Mouse (Mus musculus): ENCODE results near the gene AU015836. TPM values are rescaled to one million over a fixed set of nuclear protein-coding genes. Genes with fewer than 3 reads are reported as not detected.

Gene AU015836
- not detected in 2 replicates for polyA plus RNA-seq (2012; rRNA removed)

- no peak within 1 kb of the TSS for H3K4me3 ChIP-seq (ENCODE audit: extremely low read depth, insufficient read depth, insufficient read length)
- DNase-seq (ENCODE audit: low read depth in 1 of 2, low spot score in 2 of 2): no peak
- no peaks in the 10 kb centered on the region for H3K36me3 ChIP-seq (ENCODE audit: control insufficient read depth, insufficient read depth, low read length)
- H3K27me3 ChIP-seq (ENCODE audit: control insufficient read depth, insufficient read depth, low read length): no peaks in the 10 kb centered on the region
- H3K27ac ChIP-seq (ENCODE audit: insufficient read depth, low read length): no peak within 1 kb of the TSS
- WGBS: 85% methylated on average over 14 of the region's 14 CpGs
- no peaks in the 10 kb centered on the region for H3K4me1 ChIP-seq (ENCODE audit: control insufficient read depth, insufficient read depth, insufficient read length)
- TF ChIP-seq POLR2A (IDR thresholded peaks at IDR 0.05; ENCODE audit: low read depth, low read length) (no peak), CTCF (IDR thresholded peaks at IDR 0.05; ENCODE audit: extremely low read depth, insufficient read depth, insufficient read length, insufficient replicate concordance) (no peak)
These were observed at the start of gene AU015836 for GRCm38 (mm10) chrX:93968444-93968843. Gene AU015836, plus strand, starts transcription at chrX:93968659.

DNA sequence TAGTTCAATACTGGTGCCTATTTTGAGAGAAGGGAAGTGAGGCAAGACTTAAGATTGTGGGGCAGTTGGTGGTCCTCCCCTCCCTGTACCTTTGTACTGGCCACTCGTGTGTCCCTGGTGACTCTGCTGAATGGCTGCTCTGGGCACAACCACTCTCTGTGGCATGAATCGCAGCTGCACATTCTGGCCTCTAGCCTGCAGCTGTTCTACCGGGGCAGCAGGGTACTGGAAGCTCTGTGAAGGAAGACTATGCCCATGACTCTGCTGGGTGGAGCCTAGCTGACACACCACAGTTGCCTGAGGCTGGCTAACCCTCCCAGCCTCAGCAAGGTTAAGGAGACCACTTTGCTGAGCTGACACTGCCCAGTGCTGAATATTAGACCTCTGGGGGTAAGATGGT lies 49.4 kb upstream of the AU015836 start:
- DNase-seq (ENCODE audit: low read depth in 1 of 2, low spot score in 2 of 2): no peak
- TF ChIP-seq CTCF (IDR thresholded peaks at IDR 0.05; ENCODE audit: extremely low read depth, insufficient read depth, insufficient read length, insufficient replicate concordance): no peak
- 37% methylated on average over 3 of the region's 3 CpGs for WGBS

GRCm38 (mm10) chrX:93928379-93928778 lies 40.1 kb upstream of the AU015836 start:
- H3K36me3 ChIP-seq (ENCODE audit: control insufficient read depth, insufficient read depth, low read length): no peaks in the 10 kb centered on the region
- 81% methylated on average over 3 of the region's 3 CpGs for WGBS
- H3K27ac ChIP-seq (ENCODE audit: insufficient read depth, low read length): no peak overlapping the region
- no peaks in the 10 kb centered on the region for H3K27me3 ChIP-seq (ENCODE audit: control insufficient read depth, insufficient read depth, low read length)
- TF ChIP-seq CTCF (IDR thresholded peaks at IDR 0.05; ENCODE audit: extremely low read depth, insufficient read depth, insufficient read length, insufficient replicate concordance): no peak
- TF ChIP-seq POLR2A (IDR thresholded peaks at IDR 0.05; ENCODE audit: low read depth, low read length): no peak
- no peak overlapping the region for H3K4me3 ChIP-seq (ENCODE audit: extremely low read depth, insufficient read depth, insufficient read length)
- DNase-seq (ENCODE audit: low read depth in 1 of 2, low spot score in 2 of 2): no peak
- no peaks in the 10 kb centered on the region for H3K4me1 ChIP-seq (ENCODE audit: control insufficient read depth, insufficient read depth, insufficient read length)

More for the DNA sequence above, 49.4 kb upstream of the AU015836 start:
- H3K27ac ChIP-seq (ENCODE audit: insufficient read depth, low read length): no peak overlapping the region
- peaks cover 2% of the 10 kb centered on the region; the same call in 1 of the 2 replicates for H3K4me1 ChIP-seq (ENCODE audit: control insufficient read depth, insufficient read depth, insufficient read length)
- H3K4me3 ChIP-seq (ENCODE audit: extremely low read depth, insufficient read depth, insufficient read length): no peak overlapping the region
- H3K36me3 ChIP-seq (ENCODE audit: control insufficient read depth, insufficient read depth, low read length): no peaks in the 10 kb centered on the region
- H3K27me3 ChIP-seq (ENCODE audit: control insufficient read depth, insufficient read depth, low read length): no peaks in the 10 kb centered on the region

- Histone ChIP-seq H3K4me3 (ENCODE audit: extremely low read depth, insufficient read depth, insufficient read length) (no peak overlapping the region), H3K36me3 (ENCODE audit: control insufficient read depth, insufficient read depth, low read length) (no peaks in the 10 kb centered on the region), H3K4me1 (ENCODE audit: control insufficient read depth, insufficient read depth, insufficient read length) (no peaks in the 10 kb centered on the region), H3K27me3 (ENCODE audit: control insufficient read depth, insufficient read depth, low read length) (no peaks in the 10 kb centered on the region), H3K27ac (ENCODE audit: insufficient read depth, low read length) (no peak overlapping the region)
- DNase-seq (ENCODE audit: low read depth in 1 of 2, low spot score in 2 of 2): no peak
- no peak for TF ChIP-seq POLR2A (IDR thresholded peaks at IDR 0.05; ENCODE audit: low read depth, low read length)
- no peak for TF ChIP-seq CTCF (IDR thresholded peaks at IDR 0.05; ENCODE audit: extremely low read depth, insufficient read depth, insufficient read length, insufficient replicate concordance)
- 82% methylated on average over 1 of the region's 1 CpGs for WGBS
These were observed 39.7 kb upstream of the AU015836 start for GRCm38 (mm10) chrX:93928794-93929193.

- Histone ChIP-seq H3K27me3 (ENCODE audit: control insufficient read depth, insufficient read depth, low read length) (no peaks in the 10 kb centered on the region), H3K27ac (ENCODE audit: insufficient read depth, low read length) (no peak overlapping the region), H3K4me1 (ENCODE audit: control insufficient read depth, insufficient read depth, insufficient read length) (no peaks in the 10 kb centered on the region), H3K4me3 (ENCODE audit: extremely low read depth, insufficient read depth, insufficient read length) (no peak overlapping the region), H3K36me3 (ENCODE audit: control insufficient read depth, insufficient read depth, low read length) (no peaks in the 10 kb centered on the region)
- TF ChIP-seq CTCF (IDR thresholded peaks at IDR 0.05; ENCODE audit: extremely low read depth, insufficient read depth, insufficient read length, insufficient replicate concordance) (no peak), POLR2A (IDR thresholded peaks at IDR 0.05; ENCODE audit: low read depth, low read length) (no peak)
- DNase-seq (ENCODE audit: low read depth in 1 of 2, low spot score in 2 of 2): no peak
- 75% methylated on average over 3 of the region's 3 CpGs for WGBS
These were observed 36.8 kb upstream of the AU015836 start for GRCm38 (mm10) chrX:93931694-93932093.

DNA sequence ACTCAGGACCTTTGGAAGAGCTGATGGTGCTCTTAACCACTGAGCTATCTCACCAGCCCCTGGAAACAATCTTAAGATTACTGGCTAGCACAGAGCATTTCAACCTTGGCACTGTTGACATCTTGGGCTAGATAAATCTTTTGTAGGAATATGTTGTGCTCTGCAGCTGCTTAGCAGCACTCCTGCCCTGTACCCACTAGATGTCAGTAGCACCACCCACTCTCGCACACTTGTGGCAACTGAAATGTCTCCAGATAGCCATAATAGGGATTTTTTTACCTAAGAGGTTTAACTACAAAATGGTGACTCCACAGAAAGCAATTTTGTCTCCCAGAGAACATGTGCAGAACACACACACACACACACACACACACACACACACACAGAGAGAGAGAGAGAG lies 11.7 kb upstream of the AU015836 start:
- DNase-seq (ENCODE audit: low read depth in 1 of 2, low spot score in 2 of 2): no peak

GRCm38 (mm10) chrX:93958502-93958901 lies 10.0 kb upstream of the AU015836 start:
- TF ChIP-seq POLR2A (IDR thresholded peaks at IDR 0.05; ENCODE audit: low read depth, low read length): no peak
- TF ChIP-seq CTCF (IDR thresholded peaks at IDR 0.05; ENCODE audit: extremely low read depth, insufficient read depth, insufficient read length, insufficient replicate concordance): no peak
- H3K36me3 ChIP-seq (ENCODE audit: control insufficient read depth, insufficient read depth, low read length): no peaks in the 10 kb centered on the region

More for the DNA sequence above, 11.7 kb upstream of the AU015836 start:
- Histone ChIP-seq H3K27ac (ENCODE audit: insufficient read depth, low read length) (no peak overlapping the region), H3K36me3 (ENCODE audit: control insufficient read depth, insufficient read depth, low read length) (no peaks in the 10 kb centered on the region), H3K4me3 (ENCODE audit: extremely low read depth, insufficient read depth, insufficient read length) (no peak overlapping the region), H3K27me3 (ENCODE audit: control insufficient read depth, insufficient read depth, low read length) (no peaks in the 10 kb centered on the region), H3K4me1 (ENCODE audit: control insufficient read depth, insufficient read depth, insufficient read length) (no peaks in the 10 kb centered on the region)
- no peak for TF ChIP-seq CTCF (IDR thresholded peaks at IDR 0.05; ENCODE audit: extremely low read depth, insufficient read depth, insufficient read length, insufficient replicate concordance)
- 39% methylated on average over 1 of the region's 1 CpGs for WGBS

More at GRCm38 (mm10) chrX:93958502-93958901, 10.0 kb upstream of the AU015836 start:
- Histone ChIP-seq H3K27ac (ENCODE audit: insufficient read depth, low read length) (no peak overlapping the region), H3K4me3 (ENCODE audit: extremely low read depth, insufficient read depth, insufficient read length) (no peak overlapping the region), H3K4me1 (ENCODE audit: control insufficient read depth, insufficient read depth, insufficient read length) (no peaks in the 10 kb centered on the region), H3K27me3 (ENCODE audit: control insufficient read depth, insufficient read depth, low read length) (no peaks in the 10 kb centered on the region)
- DNase-seq (ENCODE audit: low read depth in 1 of 2, low spot score in 2 of 2): no peak
- WGBS: 42% methylated on average over 3 of the region's 3 CpGs

Data from spleen, adult 2 months (tissue).